Mouse (Mus musculus) stomach, embryonic 15.5 days (tissue): ENCODE measurements around the gene Sqor. TPM values are rescaled to one million over a fixed set of nuclear protein-coding genes. Genes with fewer than 3 reads are reported as not detected.
A peak's percentile ranks its signal among the peaks of the same experiment; 100 is the strongest.

Experiments used
- ATAC-seq: fragments of 200-750 bp; cut with Nextera tagmentation; 2 replicates; pipeline ENCODE4 v1.8.0; 2017; ENCODE audit warnings: low read depth, moderate number of reproducible peaks, moderate TSS enrichment; ENCODE audit not compliant: insufficient read depth, low FRiP score
- H3K27ac ChIP-seq: fragments of 300-500 bp; sonication (generic); 2 replicates; pipeline ENCODE4 v1.5.1; 2015; ENCODE audit warnings: mild to moderate bottlenecking, inconsistent platforms
- H3K27me3 ChIP-seq: fragments of 300-500 bp; sonication (generic); replicated peaks from 2 replicates; pipeline ENCODE4 v1.6.1; 2015; ENCODE audit warnings: inconsistent platforms
- H3K36me3 ChIP-seq: fragments of 300-500 bp; sonication (generic); 2 replicates; pipeline ENCODE4 v1.6.1; 2015; ENCODE audit warnings: inconsistent platforms
- H3K4me1 ChIP-seq: fragments of 300-500 bp; sonication (generic); 2 replicates; pipeline ENCODE4 v1.6.1; 2015; ENCODE audit warnings: inconsistent platforms
- H3K4me2 ChIP-seq: fragments of 300-500 bp; sonication (generic); 2 replicates; pipeline ENCODE4 v1.6.1; 2015; ENCODE audit warnings: mild to moderate bottlenecking, inconsistent platforms
- H3K4me3 ChIP-seq: fragments of 300-500 bp; sonication (generic); replicated peaks from 2 replicates; pipeline ENCODE4 v1.5.1; 2015; ENCODE audit warnings: inconsistent platforms
- H3K9ac ChIP-seq: fragments of 300-500 bp; sonication (generic); 2 replicates; pipeline ENCODE4 v1.6.1; 2015; ENCODE audit warnings: inconsistent platforms
- H3K9me3 ChIP-seq: fragments of 300-500 bp; sonication (generic); 2 replicates; pipeline ENCODE4 v1.6.1; 2016; ENCODE audit warnings: inconsistent platforms
- WGBS: fragments of 180-500 bp; shearing (Covaris S2); methylation state at CpG from one replicate; pipeline ENCODE4 v1.1.7; 2015; 5-methylcytosine and 5-hydroxymethylcytosine counted together
- polyA plus RNA-seq: library from polyadenylated mRNA; unstranded; fragments of >200 nt; fragmentation: Nextera tagmentation; extraction: Ambion mirVana; gene quantifications from 2 replicates; pipeline ENCODE4 v1.2.1, GENCODE M21; 2015

Gene Sqor
- polyA plus RNA-seq, 1 experiment from 2014 or later: 30.0 TPM

DNA sequence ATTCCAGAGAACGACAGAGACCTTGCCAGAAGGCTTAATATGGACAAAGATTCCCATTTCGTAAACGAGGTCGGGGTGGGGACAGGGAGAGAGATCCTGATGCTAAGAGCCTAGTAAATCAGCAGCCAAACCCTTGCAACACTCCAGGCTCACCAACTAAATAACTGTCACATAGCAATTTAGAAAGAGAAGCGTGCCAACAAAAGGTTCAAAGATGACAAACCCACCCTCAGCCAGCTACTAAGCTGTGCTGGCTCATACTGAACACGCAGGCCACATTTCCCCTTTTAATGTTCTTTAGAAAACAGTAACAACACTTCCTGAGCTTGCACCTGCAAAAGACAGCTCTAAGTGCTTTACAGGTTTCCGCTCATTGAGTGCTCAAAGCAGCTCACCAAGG is 24.3 kb downstream of the Sqor start:
- no peak for ATAC-seq
- no peak overlapping the region for H3K27ac ChIP-seq

DNA sequence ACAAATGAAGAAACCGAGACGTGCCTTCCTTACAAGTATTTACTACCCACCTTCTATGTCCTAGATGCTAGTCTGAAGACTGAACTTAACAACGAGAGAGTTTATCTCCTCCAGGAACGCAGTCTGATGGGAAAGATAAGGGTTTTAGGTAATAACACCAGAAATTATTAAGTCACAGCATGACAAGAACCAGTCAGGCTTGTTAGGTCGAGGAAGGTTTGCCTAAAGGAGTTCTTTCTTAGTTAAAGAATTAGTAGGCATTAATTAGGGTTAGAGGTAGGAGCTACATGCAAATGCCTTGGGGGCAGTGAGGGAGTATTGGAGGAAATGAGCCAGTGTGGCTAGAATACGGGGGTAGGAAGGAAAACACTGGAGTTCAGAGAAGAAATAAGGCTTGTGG is 24.7 kb downstream of the Sqor start:
- Histone ChIP-seq H3K9me3 (no peaks in the 10 kb centered on the region), H3K4me1 (no peaks in the 10 kb centered on the region), H3K36me3 (no peaks in the 10 kb centered on the region), H3K27ac (no peak overlapping the region), H3K4me2 (no peak overlapping the region), H3K9ac (no peak overlapping the region), H3K4me3 (no peak overlapping the region), H3K27me3 (no peaks in the 10 kb centered on the region)
- 69% methylated on average over 6 of the region's 6 CpGs for WGBS
- no peak for ATAC-seq

More for the DNA sequence above, 24.3 kb downstream of the Sqor start:
- H3K36me3 ChIP-seq: no peaks in the 10 kb centered on the region
- H3K9ac ChIP-seq: no peak overlapping the region
- no peaks in the 10 kb centered on the region for H3K4me1 ChIP-seq
- no peaks in the 10 kb centered on the region for H3K27me3 ChIP-seq
- H3K4me3 ChIP-seq: no peak overlapping the region
- WGBS: 69% methylated on average over 7 of the region's 7 CpGs
- H3K9me3 ChIP-seq: no peaks in the 10 kb centered on the region
- H3K4me2 ChIP-seq: no peak overlapping the region

DNA sequence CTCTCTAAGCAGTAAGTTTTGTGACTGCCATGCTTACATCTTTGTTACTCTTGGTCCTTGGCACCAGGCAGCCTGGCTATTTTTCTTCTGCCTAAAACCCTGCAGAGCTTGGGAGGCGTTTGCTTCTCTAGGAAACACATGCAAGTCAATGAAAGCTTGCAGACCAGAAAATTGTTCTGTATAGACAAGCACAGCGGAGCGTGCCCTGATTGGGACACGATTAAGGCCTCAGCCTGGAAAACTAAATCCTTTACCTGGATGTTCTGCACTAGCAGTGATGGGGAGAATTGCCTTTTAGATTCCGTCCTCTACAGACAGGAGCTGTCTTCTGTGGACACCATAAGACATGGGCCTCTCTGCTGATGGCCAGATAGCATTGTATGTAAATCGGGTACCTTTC is 39.4 kb downstream of the Sqor start:
- no peak overlapping the region for H3K27ac ChIP-seq
- no peak overlapping the region for H3K4me3 ChIP-seq
- H3K36me3 ChIP-seq: no peaks in the 10 kb centered on the region
- no peak for ATAC-seq
- H3K9ac ChIP-seq: no peak overlapping the region
- 89% methylated on average over 6 of the region's 6 CpGs for WGBS
- H3K4me2 ChIP-seq: no peak overlapping the region
- no peaks in the 10 kb centered on the region for H3K27me3 ChIP-seq
- H3K9me3 ChIP-seq: no peaks in the 10 kb centered on the region
- H3K4me1 ChIP-seq: no peaks in the 10 kb centered on the region

DNA sequence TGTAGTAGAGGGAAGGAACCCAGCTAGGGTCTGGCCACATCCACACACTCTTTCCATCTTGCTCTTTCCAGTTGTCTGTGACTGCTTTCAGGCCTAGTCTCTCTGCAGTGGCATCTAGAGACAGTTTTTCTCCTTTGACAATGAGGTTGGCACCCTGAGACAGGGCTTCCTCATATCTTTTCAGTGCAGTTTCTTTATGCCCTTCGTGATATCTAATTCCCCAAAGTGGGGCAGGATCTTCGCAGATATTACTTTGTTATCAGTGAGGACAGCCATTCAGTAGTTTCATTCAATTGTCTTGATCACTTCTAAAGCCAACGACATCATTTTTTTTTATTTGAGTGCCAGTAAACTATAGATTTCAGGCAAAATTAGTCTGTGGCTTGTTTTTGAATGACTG is 41.0 kb downstream of the Sqor start:
- WGBS: 81% methylated on average over 3 of the region's 3 CpGs
- no peak overlapping the region for H3K9ac ChIP-seq
- no peak overlapping the region for H3K4me3 ChIP-seq

DNA sequence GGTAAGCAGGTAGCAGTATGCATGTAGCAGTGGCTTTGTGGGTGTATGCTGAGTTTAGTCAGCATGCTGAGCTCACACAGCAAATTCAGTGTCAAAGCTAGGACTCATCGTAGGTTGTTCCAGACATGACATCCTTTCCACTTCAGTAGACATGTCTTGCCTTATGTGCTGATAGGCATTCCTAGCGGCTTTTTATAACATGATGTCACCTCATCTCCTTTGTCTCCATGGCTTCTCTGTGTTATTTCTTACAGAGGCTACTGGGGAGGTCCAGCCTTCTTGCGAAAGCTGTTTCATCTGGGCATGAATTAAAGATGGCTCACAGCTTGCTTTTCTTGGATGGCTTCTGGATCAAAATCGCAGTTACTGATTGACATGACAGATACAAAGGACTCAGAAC is 44.0 kb downstream of the Sqor start:
- Histone ChIP-seq H3K36me3 (no peaks in the 10 kb centered on the region), H3K27ac (no peak overlapping the region), H3K9ac (no peak overlapping the region), H3K4me1 (no peaks in the 10 kb centered on the region), H3K4me3 (no peak overlapping the region), H3K27me3 (no peaks in the 10 kb centered on the region), H3K9me3 (no peaks in the 10 kb centered on the region), H3K4me2 (no peak overlapping the region)
- WGBS: 87% methylated on average over 4 of the region's 4 CpGs
- no peak for ATAC-seq

More for the DNA sequence above, 41.0 kb downstream of the Sqor start:
- Histone ChIP-seq H3K9me3 (no peaks in the 10 kb centered on the region), H3K36me3 (no peaks in the 10 kb centered on the region), H3K4me2 (no peak overlapping the region), H3K27ac (no peak overlapping the region), H3K4me1 (no peaks in the 10 kb centered on the region), H3K27me3 (no peaks in the 10 kb centered on the region)
- ATAC-seq: no peak

DNA sequence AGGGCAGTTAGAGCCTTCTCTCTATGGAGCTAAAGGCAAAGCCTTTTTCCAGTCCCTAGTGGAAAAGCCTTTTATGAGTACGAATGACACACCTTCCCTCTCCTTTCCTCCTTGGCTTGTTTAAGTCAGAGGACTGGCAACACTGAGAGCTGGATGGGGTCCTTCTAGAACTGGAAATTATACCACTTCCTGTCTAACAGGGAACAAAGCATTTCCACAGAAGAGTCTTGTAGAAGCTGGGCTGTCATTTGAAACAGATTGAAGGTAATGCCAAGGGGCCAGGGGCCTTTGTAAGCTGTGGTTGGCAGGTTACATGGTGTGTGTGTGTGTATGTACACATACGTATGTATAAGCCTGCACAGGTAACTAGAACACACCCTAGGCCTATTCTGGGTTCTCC is 51.9 kb downstream of the Sqor start:
- 88% methylated on average over 2 of the region's 2 CpGs for WGBS
- Histone ChIP-seq H3K27me3 (no peaks in the 10 kb centered on the region), H3K9me3 (no peaks in the 10 kb centered on the region)

DNA sequence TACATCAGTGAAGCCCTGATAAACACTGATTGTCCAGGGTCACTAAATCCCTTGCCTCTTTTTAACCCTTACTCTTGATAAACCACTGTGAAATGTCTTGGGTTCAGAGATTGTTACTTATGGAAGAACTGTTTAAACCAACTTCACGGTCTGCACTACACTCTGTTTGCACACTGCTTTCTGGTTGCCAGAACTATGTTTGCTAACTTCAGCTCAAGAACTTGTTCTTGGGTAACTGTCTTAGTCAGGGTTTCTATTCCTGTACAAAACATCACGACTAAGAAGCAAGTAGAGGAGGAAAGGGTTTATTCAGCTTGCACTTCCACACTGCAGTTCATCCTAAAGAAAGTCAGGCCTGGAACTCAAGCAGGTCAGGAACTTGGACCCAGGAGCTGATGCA is 56.2 kb downstream of the Sqor start:
- Histone ChIP-seq H3K27me3 (no peaks in the 10 kb centered on the region), H3K9ac (no peak overlapping the region), H3K4me2 (no peak overlapping the region), H3K9me3 (no peaks in the 10 kb centered on the region), H3K27ac (no peak overlapping the region), H3K4me3 (no peak overlapping the region), H3K4me1 (0 out of 2 replicates have a peak, but pooled peaks cover 6% of the 10 kb centered on the region), H3K36me3 (no peaks in the 10 kb centered on the region)
- ATAC-seq: no peak
- WGBS: 39% methylated on average over 2 of the region's 2 CpGs

More for the DNA sequence above, 51.9 kb downstream of the Sqor start:
- Histone ChIP-seq H3K36me3 (no peaks in the 10 kb centered on the region), H3K9ac (no peak overlapping the region), H3K4me3 (no peak overlapping the region), H3K4me1 (no peaks in the 10 kb centered on the region), H3K4me2 (no peak overlapping the region), H3K27ac (no peak overlapping the region)
- no peak for ATAC-seq

DNA sequence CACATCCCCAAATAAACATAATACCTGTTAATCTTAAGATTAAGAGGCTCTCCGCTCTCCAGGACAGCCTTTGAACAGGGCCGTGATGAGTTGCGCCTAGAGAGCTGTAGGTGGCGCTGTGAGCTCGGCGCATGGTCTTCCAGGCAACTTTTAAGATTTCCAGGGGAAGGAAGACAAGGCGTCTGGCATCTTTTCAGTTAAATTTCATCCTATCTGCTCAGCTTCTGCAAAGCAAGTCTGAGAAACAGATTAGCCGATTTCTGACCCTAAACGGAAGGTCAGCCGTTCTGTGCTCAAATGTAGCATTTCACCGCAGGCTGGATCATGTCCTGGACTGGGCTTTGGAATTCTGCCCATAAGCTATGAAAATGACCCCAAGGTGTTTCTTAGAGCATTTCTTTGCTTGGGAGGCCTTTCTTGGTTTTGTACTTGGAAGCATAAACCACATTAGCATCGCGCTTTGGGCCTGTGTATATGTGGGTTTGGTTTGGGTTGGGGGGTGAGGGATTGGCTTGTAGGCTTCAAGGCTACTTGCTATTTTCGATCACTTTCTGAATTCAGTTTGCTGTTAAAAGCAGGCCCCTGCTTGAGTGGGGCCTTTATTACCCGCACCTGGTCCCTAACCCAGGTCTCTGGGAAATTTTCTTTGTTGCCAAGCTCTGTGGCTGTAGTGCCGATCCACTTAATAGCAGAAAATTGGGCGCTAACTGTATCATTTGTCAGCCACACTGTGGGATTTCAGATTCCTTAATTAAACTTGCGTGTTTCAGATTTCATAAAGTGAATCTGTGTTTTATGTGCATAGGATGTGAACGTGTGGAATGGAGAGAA is 60.6 kb downstream of the Sqor start:
- no peak; the same call in 1 of the 2 replicates for ATAC-seq
- Histone ChIP-seq H3K9me3 (no peaks in the 10 kb centered on the region), H3K4me1 (0 out of 2 replicates have a peak, but pooled peaks cover 6% of the 10 kb centered on the region), H3K36me3 (no peaks in the 10 kb centered on the region), H3K9ac (no peak overlapping the region), H3K4me2 (0 out of 2 replicates have a peak overlapping the region, but pooled peaks have one; percentile 14), H3K27ac (no peak overlapping the region), H3K27me3 (no peaks in the 10 kb centered on the region), H3K4me3 (no peak overlapping the region)
- whole genome bisulfite sequencing: 32% methylated on average over 19 of the region's 19 CpGs

DNA sequence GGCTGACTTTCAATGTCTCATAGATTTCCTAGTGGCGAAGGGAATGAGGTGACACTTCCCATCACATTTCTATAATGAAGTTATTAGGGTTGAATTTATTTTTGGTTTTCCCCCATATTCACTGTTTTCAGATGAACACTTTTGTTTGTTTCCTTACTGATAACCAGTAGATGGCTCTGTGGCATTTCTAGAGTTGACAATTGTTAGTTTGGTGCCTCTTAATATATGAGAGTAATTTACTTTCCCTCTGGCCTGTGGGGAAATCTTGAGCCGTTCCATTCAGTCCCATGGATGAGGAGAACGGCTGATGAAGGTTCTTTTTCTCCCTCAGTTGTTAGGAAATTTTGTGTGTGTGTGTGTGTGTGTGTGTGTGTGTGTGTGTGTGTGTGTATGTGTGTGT is 61.3 kb downstream of the Sqor start:
- no peak overlapping the region for H3K9ac ChIP-seq
- 62% methylated on average over 3 of the region's 3 CpGs for WGBS

DNA sequence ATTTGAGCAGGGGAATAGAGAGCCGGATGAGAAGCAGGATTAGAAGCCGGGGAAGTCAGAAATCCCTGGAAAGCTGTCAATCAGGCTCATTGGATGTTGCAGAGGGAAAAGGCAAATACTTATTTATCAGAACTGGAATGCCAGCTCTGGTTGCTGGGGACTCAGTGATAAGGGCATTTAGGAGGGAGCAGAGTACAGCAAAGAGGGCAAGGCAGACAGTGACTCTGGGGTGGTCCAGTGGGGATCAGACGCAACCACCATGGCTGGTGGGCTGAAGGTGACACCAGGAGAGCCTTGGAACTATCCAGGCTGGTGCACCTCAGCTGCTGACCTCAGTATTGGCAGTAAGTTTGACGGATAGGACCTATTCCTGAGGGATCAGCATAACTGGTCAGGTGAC is 89.6 kb downstream of the Sqor start:
- no peaks in the 10 kb centered on the region for H3K4me1 ChIP-seq

More for the DNA sequence above, 61.3 kb downstream of the Sqor start:
- H3K4me3 ChIP-seq: no peak overlapping the region
- no peaks in the 10 kb centered on the region for H3K36me3 ChIP-seq
- H3K4me2 ChIP-seq: no peak overlapping the region
- 0 out of 2 replicates have a peak, but pooled peaks cover 6% of the 10 kb centered on the region for H3K4me1 ChIP-seq
- H3K27ac ChIP-seq: no peak overlapping the region
- ATAC-seq: no peak
- H3K9me3 ChIP-seq: no peaks in the 10 kb centered on the region
- no peaks in the 10 kb centered on the region for H3K27me3 ChIP-seq

DNA sequence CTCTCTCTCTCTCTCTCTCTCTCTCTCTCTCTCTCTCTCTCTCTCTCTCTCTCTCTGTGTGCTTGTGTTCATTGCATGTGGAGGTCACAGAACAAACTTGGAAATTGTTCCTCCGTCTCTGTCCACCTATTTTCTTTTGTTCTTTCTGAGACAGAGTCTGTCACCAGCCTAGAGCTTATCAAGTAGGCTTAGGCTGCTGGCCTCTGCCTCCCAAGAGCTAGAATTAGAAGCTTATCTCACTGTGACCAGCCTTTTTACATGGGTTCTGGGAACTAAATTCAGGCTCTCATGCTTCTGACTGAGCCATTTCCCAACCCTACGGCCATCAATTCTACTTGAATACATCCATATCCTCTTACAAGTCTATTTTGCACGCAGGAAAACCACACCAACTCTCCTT is 90.3 kb downstream of the Sqor start:
- no peaks in the 10 kb centered on the region for H3K4me1 ChIP-seq
- H3K9me3 ChIP-seq: no peaks in the 10 kb centered on the region
- H3K27me3 ChIP-seq: no peaks in the 10 kb centered on the region
- H3K4me3 ChIP-seq: no peak overlapping the region
- no peak overlapping the region for H3K27ac ChIP-seq
- H3K36me3 ChIP-seq: no peaks in the 10 kb centered on the region
- H3K9ac ChIP-seq: no peak overlapping the region
- ATAC-seq: no peak
- WGBS: 77% methylated on average over 3 of the region's 3 CpGs
- no peak overlapping the region for H3K4me2 ChIP-seq

More for the DNA sequence above, 89.6 kb downstream of the Sqor start:
- no peaks in the 10 kb centered on the region for H3K9me3 ChIP-seq
- H3K4me2 ChIP-seq: no peak overlapping the region
- WGBS: 69% methylated on average over 4 of the region's 4 CpGs
- no peaks in the 10 kb centered on the region for H3K36me3 ChIP-seq
- H3K27ac ChIP-seq: no peak overlapping the region
- H3K27me3 ChIP-seq: no peaks in the 10 kb centered on the region
- H3K9ac ChIP-seq: no peak overlapping the region
- ATAC-seq: no peak
- no peak overlapping the region for H3K4me3 ChIP-seq
